Mouse (Mus musculus) kidney, adult 2 months (tissue): ENCODE measurements at regions not wholly inside any gene's neighbourhood (a gene's known extent, or its start where the extent isn't known, plus 50 kb on each side); places are given as distances from the start of the nearest gene placed in this dataset.

Source experiments
- DNase-seq: peaks from one replicate; pipeline ENCODE4 v3.0.0; 2021
- H3K27ac ChIP-seq: fragments of 200-500 bp; 2 replicates; pipeline ENCODE4 v1.5.1; 2012; ENCODE audit warnings: low read depth, low read length, control low read depth, inconsistent platforms; ENCODE audit not compliant: insufficient read depth
- H3K27me3 ChIP-seq: fragments of 200-500 bp; replicated peaks from 2 replicates; pipeline ENCODE4 v1.6.1; 2012; ENCODE audit warnings: mild to moderate bottlenecking, moderate library complexity, low read length, inconsistent platforms; ENCODE audit not compliant: control insufficient read depth, insufficient read depth
- H3K36me3 ChIP-seq: fragments of 200-500 bp; 2 replicates; pipeline ENCODE4 v1.6.1; 2012; ENCODE audit warnings: mild to moderate bottlenecking, moderate library complexity, low read length, inconsistent platforms; ENCODE audit not compliant: control insufficient read depth, insufficient read depth
- H3K4me1 ChIP-seq: fragments of 200-500 bp; 2 replicates; pipeline ENCODE4 v1.6.1; 2011; ENCODE audit warnings: low read length; ENCODE audit not compliant: control insufficient read depth, insufficient read depth
- H3K4me3 ChIP-seq: fragments of 200-500 bp; 2 replicates; pipeline ENCODE4 v1.5.1; 2011; ENCODE audit warnings: mild to moderate bottlenecking, low read depth, low read length, control low read depth; ENCODE audit not compliant: insufficient read depth
- CTCF ChIP-seq: fragments of 200-500 bp; conservative IDR thresholded peaks from 2 replicates; pipeline ENCODE4 v1.5.1; 2011; ENCODE audit warnings: low read depth, mild to moderate bottlenecking, control low read depth, low read length, moderate library complexity, mixed read lengths; ENCODE audit not compliant: insufficient read depth, insufficient read length
- POLR2A ChIP-seq: fragments of 200-500 bp; IDR thresholded peaks from one replicate; pipeline ENCODE4 v1.6.1; 2011; ENCODE audit warnings: low read depth, low read length, control low read depth
- WGBS: fragments of 180-500 bp; shearing (Covaris S2); methylation state at CpG from one replicate; pipeline ENCODE4 v1.1.7; 2018; 5-methylcytosine and 5-hydroxymethylcytosine counted together

DNA sequence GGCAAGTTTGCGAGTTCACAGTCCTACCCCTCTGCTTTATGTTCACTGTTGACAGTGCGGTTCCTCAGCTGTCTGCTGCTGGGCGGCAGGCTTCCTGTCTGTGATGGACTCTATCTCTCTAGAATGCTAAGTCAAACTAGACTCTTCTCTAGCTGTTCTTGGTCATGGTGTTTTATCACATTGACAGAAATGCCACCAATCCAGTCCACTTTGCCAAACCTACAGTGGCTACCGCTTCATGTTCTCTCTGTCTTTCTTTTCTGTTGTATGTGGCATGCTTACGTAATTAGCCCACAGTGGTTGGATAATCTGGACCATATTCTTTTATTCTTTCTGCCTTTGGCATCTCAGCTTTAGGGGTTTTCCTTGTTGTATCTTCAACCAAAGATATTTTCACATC lies 174.5 kb downstream of the 1700010I14Rik start:
- Histone ChIP-seq H3K4me3 (no peak overlapping the region), H3K4me1 (no peaks in the 10 kb centered on the region), H3K27me3 (no peaks in the 10 kb centered on the region), H3K36me3 (no peaks in the 10 kb centered on the region), H3K27ac (no peak overlapping the region)
- 84% methylated on average over 5 of the region's 5 CpGs for WGBS
- DNase-seq = no peak
- no peak for TF ChIP-seq CTCF
- no peak for TF ChIP-seq POLR2A

DNA sequence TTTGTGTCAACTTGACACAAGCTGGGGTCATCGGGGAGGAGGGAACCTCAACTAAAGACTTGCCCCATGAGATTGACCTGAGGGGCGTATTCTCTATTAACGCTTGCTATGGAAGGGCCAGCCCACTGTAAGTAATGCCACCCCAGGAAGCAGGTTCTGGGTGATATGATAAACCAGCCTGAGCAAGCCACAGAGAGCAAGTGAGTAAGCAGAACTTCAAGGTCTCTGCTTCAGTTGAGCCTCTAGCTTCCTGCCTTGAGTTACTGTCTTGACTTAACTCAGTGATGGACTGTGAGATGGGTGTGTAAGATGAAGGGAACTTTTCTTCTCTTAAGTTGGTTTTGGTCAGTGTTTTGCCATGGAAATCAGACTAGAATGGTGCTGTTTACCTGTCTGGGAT lies 175.2 kb downstream of the 1700010I14Rik start:
- Histone ChIP-seq H3K27me3 (no peaks in the 10 kb centered on the region), H3K4me3 (no peak overlapping the region), H3K4me1 (no peaks in the 10 kb centered on the region), H3K36me3 (no peaks in the 10 kb centered on the region), H3K27ac (no peak overlapping the region)
- whole genome bisulfite sequencing = 85% methylated on average over 3 of the region's 3 CpGs
- TF ChIP-seq POLR2A = no peak
- no peak for TF ChIP-seq CTCF
- DNase-seq = no peak

DNA sequence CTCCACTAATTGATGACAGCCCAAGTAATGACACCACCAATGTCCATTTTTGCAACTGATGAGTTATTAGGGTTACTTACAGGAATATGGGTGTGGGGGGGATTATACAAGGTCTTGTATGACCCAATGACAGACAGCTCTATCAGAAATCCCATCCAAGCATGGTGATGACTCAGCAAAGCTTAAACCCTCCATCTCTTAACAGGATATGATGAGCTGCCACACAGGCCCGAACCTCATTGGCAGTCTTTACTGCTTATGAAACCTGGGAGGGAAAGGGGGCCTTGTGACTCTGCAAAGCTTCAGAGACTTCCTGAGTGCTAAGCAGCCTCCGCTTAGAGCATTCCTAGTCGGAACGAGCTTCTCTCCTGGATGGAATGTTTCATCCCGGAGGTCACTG lies 176.4 kb downstream of the 1700010I14Rik start:
- Histone ChIP-seq H3K4me3 (no peak overlapping the region), H3K4me1 (no peaks in the 10 kb centered on the region), H3K36me3 (no peaks in the 10 kb centered on the region), H3K27me3 (no peaks in the 10 kb centered on the region), H3K27ac (no peak overlapping the region)
- 85% methylated on average over 5 of the region's 5 CpGs for WGBS
- no peak for DNase-seq
- no peak for TF ChIP-seq CTCF
- TF ChIP-seq POLR2A = no peak

DNA sequence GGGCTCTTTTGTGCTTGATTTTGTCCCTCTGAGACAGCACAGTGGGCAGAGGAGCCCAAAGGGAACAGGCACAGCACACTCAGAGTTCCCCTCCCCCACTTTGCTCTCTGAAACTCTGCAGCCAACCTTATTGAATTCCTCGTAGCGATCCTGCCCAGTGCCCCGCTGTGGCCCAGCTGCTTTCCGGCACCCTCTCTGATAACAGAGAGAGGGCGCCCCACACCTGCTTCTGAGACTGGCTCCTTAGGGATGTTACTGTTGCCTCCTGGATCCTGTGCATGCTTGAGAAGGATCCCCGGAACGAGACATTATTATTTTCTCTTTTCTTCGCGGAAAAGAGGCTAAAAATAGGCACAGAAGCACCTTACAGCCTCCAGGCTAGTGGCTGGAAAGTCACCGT lies 179.0 kb downstream of the 1700010I14Rik start:
- TF ChIP-seq CTCF (peak; percentile 38; the same call in 1 of the 2 replicates), POLR2A (no peak)
- no peaks in the 10 kb centered on the region for H3K36me3 ChIP-seq
- DNase-seq = peak; percentile 36
- H3K27me3 ChIP-seq = no peaks in the 10 kb centered on the region
- no peak overlapping the region for H3K4me3 ChIP-seq
- H3K27ac ChIP-seq = no peak overlapping the region
- H3K4me1 ChIP-seq = no peaks in the 10 kb centered on the region
- 2% methylated on average over 10 of the region's 10 CpGs for WGBS

DNA sequence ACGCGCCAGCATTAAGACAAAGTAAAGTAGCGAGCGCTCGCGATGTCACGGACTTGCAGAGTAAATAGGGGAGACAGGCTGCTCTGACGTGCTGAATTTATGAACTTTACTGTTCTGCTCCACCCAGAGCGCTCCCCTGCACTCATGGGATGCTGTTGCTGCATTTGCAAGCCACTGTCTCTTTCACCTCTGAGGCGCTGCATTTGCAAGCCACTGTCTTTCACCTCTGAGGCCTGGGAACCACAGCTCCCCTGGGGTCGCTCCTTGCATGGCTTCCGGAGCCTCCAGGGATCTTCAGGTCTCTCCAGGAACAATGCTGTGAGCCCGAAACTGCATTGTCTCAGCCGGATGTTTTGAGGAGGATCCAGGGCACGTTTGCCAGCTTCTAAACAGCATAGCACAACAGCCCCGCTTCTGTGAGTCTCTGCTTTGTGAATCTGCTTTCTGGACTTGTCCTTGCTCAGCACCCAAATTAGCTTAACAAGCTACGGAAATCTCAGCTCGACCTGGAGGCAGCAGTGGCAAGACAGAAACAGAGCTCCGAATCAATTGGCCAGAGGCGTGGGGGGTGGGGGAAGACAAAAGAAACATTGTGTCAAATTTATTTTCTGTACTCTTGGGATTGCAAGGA lies 179.6 kb downstream of the 1700010I14Rik start:
- 1% methylated on average over 20 of the region's 20 CpGs for WGBS
- Histone ChIP-seq H3K4me3 (no peak overlapping the region), H3K27ac (no peak overlapping the region), H3K4me1 (no peaks in the 10 kb centered on the region), H3K36me3 (no peaks in the 10 kb centered on the region), H3K27me3 (no peaks in the 10 kb centered on the region)
- DNase-seq = no peak
- TF ChIP-seq CTCF = no peak
- no peak for TF ChIP-seq POLR2A

DNA sequence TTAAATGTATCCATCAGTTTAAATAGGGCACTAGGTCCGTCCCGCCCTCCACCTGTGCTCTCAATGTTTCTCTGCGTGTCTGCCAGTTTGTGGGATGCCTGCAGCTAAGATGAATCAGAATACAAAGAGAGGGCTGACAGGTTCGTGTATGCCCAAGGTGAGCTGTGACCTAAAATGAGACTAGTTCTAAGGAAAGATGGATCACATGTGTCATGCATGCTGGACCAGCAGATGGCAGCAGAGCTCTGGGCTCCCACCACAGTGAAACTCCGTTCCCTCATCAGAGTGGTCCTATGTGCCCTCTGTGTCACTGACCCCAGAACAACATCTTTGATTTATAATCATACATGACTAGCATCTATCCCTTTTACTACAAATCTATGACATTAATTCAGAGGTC lies 180.3 kb downstream of the 1700010I14Rik start:
- Histone ChIP-seq H3K27me3 (no peaks in the 10 kb centered on the region), H3K36me3 (no peaks in the 10 kb centered on the region), H3K4me1 (no peaks in the 10 kb centered on the region), H3K27ac (no peak overlapping the region), H3K4me3 (no peak overlapping the region)
- WGBS = under 1% methylated on average over 5 of the region's 5 CpGs
- peak; percentile 92 for TF ChIP-seq CTCF
- TF ChIP-seq POLR2A = no peak
- peak; percentile 45 for DNase-seq

DNA sequence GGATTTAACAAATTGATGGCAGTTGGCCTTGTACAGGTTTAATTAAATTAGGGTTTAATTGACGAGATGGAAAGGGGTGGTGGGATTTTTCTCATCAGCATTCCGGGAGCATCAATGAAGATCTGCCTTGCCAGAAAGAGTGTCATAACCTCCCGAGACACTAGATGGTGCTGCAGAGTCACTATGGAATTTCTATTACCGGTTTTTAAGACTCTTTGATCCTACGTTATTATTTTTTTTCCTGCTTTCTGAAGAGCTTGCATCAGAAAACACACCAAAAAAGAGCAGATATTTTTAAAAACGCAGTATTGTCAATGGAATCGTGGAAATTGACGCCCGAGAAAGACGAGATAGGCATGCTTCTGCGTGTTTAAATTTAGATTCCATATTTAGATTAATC lies 181.2 kb downstream of the 1700010I14Rik start:
- TF ChIP-seq POLR2A = no peak
- peak; percentile 46 for TF ChIP-seq CTCF
- peak; percentile 44 for DNase-seq
- Histone ChIP-seq H3K4me3 (no peak overlapping the region), H3K4me1 (no peaks in the 10 kb centered on the region), H3K36me3 (no peaks in the 10 kb centered on the region), H3K27ac (no peak overlapping the region), H3K27me3 (no peaks in the 10 kb centered on the region)
- 7% methylated on average over 11 of the region's 11 CpGs for WGBS
